Mouse (Mus musculus): ENCODE measurements around the gene Slc36a4. TPM values are rescaled to one million over a fixed set of nuclear protein-coding genes. Genes with fewer than 3 reads are reported as not detected.

Gene Slc36a4
- polyA plus RNA-seq (2012) = 1.2 and 2.6 TPM in 2 replicates

DNA sequence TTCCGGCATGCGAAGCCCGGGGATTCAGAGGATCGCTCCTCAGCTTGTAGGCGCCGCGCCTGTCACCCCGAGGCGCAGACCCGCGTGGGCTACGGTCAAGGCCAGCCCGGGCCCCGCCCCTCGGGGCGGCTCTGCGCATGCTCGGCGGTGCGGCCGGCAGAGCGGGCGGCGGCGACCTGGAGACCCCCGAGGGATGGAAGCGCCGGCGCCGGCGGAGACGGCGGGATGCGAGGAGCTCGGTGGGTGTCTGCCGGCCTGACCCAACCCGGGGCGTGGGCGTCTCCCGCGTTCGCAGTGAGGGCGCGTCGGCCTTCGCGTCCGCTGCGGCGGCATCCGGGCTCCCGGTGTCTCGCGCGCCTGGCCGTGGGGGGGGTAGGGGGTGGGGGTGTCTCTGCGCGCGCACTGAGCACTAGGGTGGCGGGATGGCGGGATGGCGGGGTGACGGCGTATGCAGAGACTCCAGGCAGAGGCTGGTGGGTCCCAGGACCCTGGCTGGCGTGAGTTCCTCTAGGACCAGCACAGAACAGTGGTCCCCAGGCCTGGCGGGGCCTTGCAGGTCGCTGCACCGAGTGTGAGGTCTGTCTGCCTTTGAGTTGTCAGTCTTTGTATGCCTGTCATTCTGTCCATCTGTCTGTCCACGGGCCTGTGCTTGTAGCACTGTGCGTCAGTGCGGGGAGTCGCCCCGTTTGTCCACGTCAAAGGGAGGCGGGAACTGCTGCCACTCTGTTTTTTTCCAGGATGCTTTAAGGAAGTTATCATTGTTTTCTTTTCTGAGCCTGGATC, at the start of gene Slc36a4:
Gene Slc36a4, plus strand, starts transcription at position 140 of the 783 bp plus-strand sequence.

Other genes with a start within 250 kb of the Slc36a4 start
- gene Smco4, start 216.3 kb upstream of the Slc36a4 start, polyA plus RNA-seq (2012) = 24.3 and 28.4 TPM in 2 replicates
- gene Deup1, start 81.8 kb upstream of the Slc36a4 start, polyA plus RNA-seq (2012) = not detected in 2 replicates
- gene Mtnr1b, start 164.8 kb downstream of the Slc36a4 start, polyA plus RNA-seq (2012) = not detected in 2 replicates